In genomic region chr2:145825221-145825620, GRCm38 (mm10) we compare ENCODE assay signal across 32 mouse cellular contexts.
DNase-seq lines count a peak whose midpoint lies in the region; ATAC-seq and TF ChIP-seq lines count a peak whose summit lies in the region.
"Had no signal": no experiment of that assay in that cellular context is flagged by ENCODE, and none has a peak within 500 bp of the region (broad histone marks: within the 10 kb centered on the region; RNA-seq: fewer than 3 reads in every experiment).

No protein-coding gene starts in this region.

- no peak for TF ChIP-seq EP300 in liver, postnatal 0 days (IDR thresholded peaks at IDR 0.05; ENCODE audit: low read depth)
- no peak for TF ChIP-seq EP300 in lung, postnatal 0 days (IDR thresholded peaks at IDR 0.05)

- H3K4me3 ChIP-seq in layer of hippocampus, adult 2 months = no peak overlapping the region
- no peak overlapping the region for H3K4me3 ChIP-seq in liver, postnatal 0 days (ENCODE audit: low read depth, low read length)
- no peak overlapping the region for H3K4me3 ChIP-seq in liver, embryonic 11.5 days (ENCODE audit: low read depth, low read length)
- no peak overlapping the region for H3K4me3 ChIP-seq in lung, postnatal 0 days (ENCODE audit: low read depth, low read length)
- H3K4me3 ChIP-seq: embryonic facial prominence, embryonic 10.5 days; embryonic facial prominence, embryonic 13.5 days; erythroblast, embryonic 14.5 days; forebrain, embryonic 12.5 days; forebrain, embryonic 15.5 days; heart, embryonic 12.5 days; heart, embryonic 15.5 days; hindbrain, embryonic 10.5 days had no signal

- peak; percentile 15 for DNase-seq in layer of hippocampus, adult 9-11 months
- DNase-seq in layer of hippocampus, adult 2 months (ENCODE audit: low spot score in 2 of 2) = no peak
- DNase-seq in liver, postnatal 0 days = no peak
- DNase-seq in liver, embryonic 11.5 days (ENCODE audit: low spot score) = no peak
- DNase-seq in lung, postnatal 4 days = peak; percentile 45 to 47
- DNase-seq in lung, postnatal 0 days (ENCODE audit: low spot score) = no peak
- DNase-seq in testis, postnatal 10 days (ENCODE audit: low spot score) = no peak
- DNase-seq: adrenal gland, postnatal 10 days; adrenal gland, postnatal 36 days; B cell, adult 2 months; cerebellum, adult 11 months; cerebellum, adult 2 months; cerebellum, adult 9-11 months; cerebellum, postnatal 25 days; embryo, embryonic 11 days; gastrocnemius, postnatal 25 days; heart, postnatal 10 days; heart, postnatal 36 days had no signal

- H3K9ac ChIP-seq in liver, postnatal 0 days (replicated peaks) = no peak overlapping the region
- no peak overlapping the region for H3K9ac ChIP-seq in liver, embryonic 11.5 days (ENCODE audit: low read depth, low read length)
- H3K9ac ChIP-seq in lung, postnatal 0 days (replicated peaks; ENCODE audit: low read depth) = no peak overlapping the region
- H3K9ac ChIP-seq: embryonic facial prominence, embryonic 13.5 days; forebrain, embryonic 12.5 days; forebrain, embryonic 15.5 days; heart, embryonic 12.5 days; heart, embryonic 15.5 days; hindbrain, embryonic 14.5 days had no signal

- no peaks in the 10 kb centered on the region for H3K27me3 ChIP-seq in liver, postnatal 0 days (ENCODE audit: insufficient read depth, low read length)
- no peaks in the 10 kb centered on the region; the same call in none of the 2 replicates for H3K27me3 ChIP-seq in liver, embryonic 11.5 days (replicated peaks; ENCODE audit: control insufficient read depth, insufficient read depth, low read length)
- H3K27me3 ChIP-seq in lung, postnatal 0 days (replicated peaks; ENCODE audit: insufficient read depth, low read length) = no peaks in the 10 kb centered on the region
- H3K27me3 ChIP-seq: CH12.LX; embryonic facial prominence, embryonic 13.5 days; forebrain, embryonic 12.5 days; forebrain, embryonic 15.5 days; heart, embryonic 12.5 days; heart, embryonic 15.5 days; Patski had no signal

- no peak; the same call in 1 of the 2 replicates for ATAC-seq in liver, postnatal 0 days
- no peak for ATAC-seq in liver, embryonic 11.5 days (replicated peaks; ENCODE audit: low FRiP score)
- ATAC-seq in lung, postnatal 0 days = no peak
- ATAC-seq in granulocyte monocyte progenitor cell, adult 5-6 weeks (replicated peaks; ENCODE audit: poor library complexity, severe bottlenecking) = 0 out of 2 replicates have a peak, but pooled peaks have one; percentile 3
- ATAC-seq: forebrain, embryonic 15.5 days; hindbrain, postnatal 0 days; Patski had no signal

- WGBS in liver, postnatal 0 days (ENCODE audit: insufficient replicate concordance) = 86% methylated on average over 10 of the region's 10 CpGs
- WGBS in liver, embryonic 11.5 days = 88% methylated on average over 10 of the region's 10 CpGs
- 97% methylated on average over 10 of the region's 10 CpGs for WGBS in lung, postnatal 0 days

- peaks cover 9% of the 10 kb centered on the region; the same call in 1 of the 2 replicates for H3K4me1 ChIP-seq in liver, postnatal 0 days (ENCODE audit: insufficient read depth)
- no peaks in the 10 kb centered on the region for H3K4me1 ChIP-seq in liver, embryonic 11.5 days (replicated peaks; ENCODE audit: control insufficient read depth, insufficient read depth, low read length)
- H3K4me1 ChIP-seq in lung, postnatal 0 days (ENCODE audit: insufficient read depth, low read depth, low read length) = peaks cover 5% of the 10 kb centered on the region; the same call in 1 of the 2 replicates
- H3K4me1 ChIP-seq: embryonic facial prominence, embryonic 13.5 days; forebrain, embryonic 12.5 days; forebrain, embryonic 15.5 days had no signal

- no peak for TF ChIP-seq CTCF in layer of hippocampus, adult 2 months (conservative IDR thresholded peaks at IDR 0.05)
- TF ChIP-seq CTCF in liver, postnatal 0 days (IDR thresholded peaks at IDR 0.05; ENCODE audit: low read depth) = no peak
- no peak for TF ChIP-seq CTCF in lung, postnatal 0 days (IDR thresholded peaks at IDR 0.05)

- H3K27ac ChIP-seq in layer of hippocampus, adult 2 months = no peak overlapping the region
- H3K27ac ChIP-seq in liver, postnatal 0 days (ENCODE audit: low read depth) = no peak overlapping the region; the same call in 1 of the 2 replicates
- H3K27ac ChIP-seq in liver, embryonic 11.5 days (ENCODE audit: low read depth, low read length) = no peak overlapping the region
- H3K27ac ChIP-seq in lung, postnatal 0 days (ENCODE audit: low read length) = no peak overlapping the region
- H3K27ac ChIP-seq: embryonic facial prominence, embryonic 10.5 days; embryonic facial prominence, embryonic 13.5 days; forebrain, embryonic 12.5 days; forebrain, embryonic 15.5 days; heart, embryonic 15.5 days; hindbrain, embryonic 10.5 days; hindbrain, embryonic 14.5 days; hindbrain, postnatal 0 days had no signal

- no peaks in the 10 kb centered on the region; the same call in 1 of the 2 replicates for H3K36me3 ChIP-seq in liver, postnatal 0 days (replicated peaks; ENCODE audit: insufficient read depth, low read length)
- H3K36me3 ChIP-seq in liver, embryonic 11.5 days (ENCODE audit: control insufficient read depth, insufficient read depth, low read length) = no peaks in the 10 kb centered on the region
- H3K36me3 ChIP-seq in lung, postnatal 0 days (ENCODE audit: insufficient read depth, low read length) = no peaks in the 10 kb centered on the region
- H3K36me3 ChIP-seq: embryonic facial prominence, embryonic 10.5 days; forebrain, embryonic 12.5 days; forebrain, embryonic 15.5 days; G1E; hindbrain, embryonic 10.5 days had no signal

- H3K4me2 ChIP-seq in liver, postnatal 0 days (ENCODE audit: low read depth, low read length) = peak overlapping the region; percentile 35
- H3K4me2 ChIP-seq in liver, embryonic 11.5 days = no peak overlapping the region
- no peak overlapping the region for H3K4me2 ChIP-seq in lung, postnatal 0 days (replicated peaks; ENCODE audit: low read depth, low read length)
- H3K4me2 ChIP-seq: embryonic facial prominence, embryonic 13.5 days; forebrain, embryonic 12.5 days; forebrain, embryonic 15.5 days; heart, embryonic 12.5 days; heart, embryonic 15.5 days; hindbrain, embryonic 14.5 days had no signal

- no peaks in the 10 kb centered on the region for H3K9me3 ChIP-seq in liver, postnatal 0 days (ENCODE audit: low read length)
- no peaks in the 10 kb centered on the region for H3K9me3 ChIP-seq in liver, embryonic 11.5 days (ENCODE audit: control insufficient read depth, low read length)
- no peaks in the 10 kb centered on the region for H3K9me3 ChIP-seq in lung, postnatal 0 days (ENCODE audit: low read length)
- H3K9me3 ChIP-seq: embryonic facial prominence, embryonic 10.5 days; embryonic facial prominence, embryonic 13.5 days; forebrain, embryonic 12.5 days; forebrain, embryonic 15.5 days; heart, embryonic 12.5 days; heart, embryonic 15.5 days; hindbrain, embryonic 10.5 days had no signal

Comparison
In these comparisons a context has a peak if more than half of its experiments do, and no peak if none do; other contexts are left out.
1. DNase-seq: peak in layer of hippocampus, adult 9-11 months (single experiment) and lung, postnatal 4 days (2 of 2); none in layer of hippocampus, adult 2 months (0 of 2), liver, postnatal 0 days (single experiment), liver, embryonic 11.5 days (single experiment), lung, postnatal 0 days (single experiment) and testis, postnatal 10 days (single experiment).